Mouse (Mus musculus) midbrain, embryonic 15.5 days (tissue): ENCODE measurements around the gene Psmc5. TPM values are rescaled to one million over a fixed set of nuclear protein-coding genes. Genes with fewer than 3 reads are reported as not detected.
"Not testable (repeated sequence)": the region's sequence is repeated elsewhere in the genome, so short reads cannot be mapped to it uniquely, and the experiment has no call there.

Experiments
- ATAC-seq: fragments of 200-750 bp; cut with Nextera tagmentation; replicated peaks from 2 replicates; pipeline ENCODE4 v1.8.0; 2017; ENCODE audit warnings: moderate TSS enrichment
- H3K27ac ChIP-seq: fragments of 300-500 bp; sonication (generic); 2 replicates; pipeline ENCODE4 v1.5.1; 2015; ENCODE audit warnings: mild to moderate bottlenecking, inconsistent platforms
- H3K27me3 ChIP-seq: fragments of 300-500 bp; sonication (generic); replicated peaks from 2 replicates; pipeline ENCODE4 v1.6.1; 2015; ENCODE audit warnings: inconsistent platforms
- H3K36me3 ChIP-seq: fragments of 300-500 bp; sonication (generic); replicated peaks from 2 replicates; pipeline ENCODE4 v1.6.1; 2015; ENCODE audit warnings: inconsistent platforms
- H3K4me1 ChIP-seq: fragments of 300-500 bp; sonication (generic); 2 replicates; pipeline ENCODE4 v1.6.1; 2015; ENCODE audit warnings: inconsistent platforms
- H3K4me2 ChIP-seq: fragments of 300-500 bp; sonication (generic); 2 replicates; pipeline ENCODE4 v1.6.1; 2015; ENCODE audit warnings: inconsistent platforms, mild to moderate bottlenecking, moderate library complexity
- H3K4me3 ChIP-seq: fragments of 300-500 bp; sonication (generic); 2 replicates; pipeline ENCODE4 v1.5.1; 2015; ENCODE audit warnings: mild to moderate bottlenecking, inconsistent platforms
- H3K9ac ChIP-seq: fragments of 300-500 bp; sonication (generic); 2 replicates; pipeline ENCODE4 v1.6.1; 2015; ENCODE audit warnings: mild to moderate bottlenecking, inconsistent platforms
- H3K9me3 ChIP-seq: fragments of 300-500 bp; sonication (generic); 2 replicates; pipeline ENCODE4 v1.6.1; 2016; ENCODE audit warnings: inconsistent platforms
- WGBS: fragments of 180-500 bp; shearing (Covaris S2); methylation state at CpG from one replicate; pipeline ENCODE4 v1.1.7; 2015; ENCODE audit warnings: mixed read lengths; 5-methylcytosine and 5-hydroxymethylcytosine counted together
- polyA plus RNA-seq: library from polyadenylated mRNA; unstranded; fragments of >200 nt; fragmentation: Nextera tagmentation; extraction: Ambion mirVana; gene quantifications from 2 replicates; pipeline ENCODE4 v1.2.1, GENCODE M21; 2015

The Psmc5 gene
- polyA plus RNA-seq: 297 and 300 TPM in 2 replicates

DNA sequence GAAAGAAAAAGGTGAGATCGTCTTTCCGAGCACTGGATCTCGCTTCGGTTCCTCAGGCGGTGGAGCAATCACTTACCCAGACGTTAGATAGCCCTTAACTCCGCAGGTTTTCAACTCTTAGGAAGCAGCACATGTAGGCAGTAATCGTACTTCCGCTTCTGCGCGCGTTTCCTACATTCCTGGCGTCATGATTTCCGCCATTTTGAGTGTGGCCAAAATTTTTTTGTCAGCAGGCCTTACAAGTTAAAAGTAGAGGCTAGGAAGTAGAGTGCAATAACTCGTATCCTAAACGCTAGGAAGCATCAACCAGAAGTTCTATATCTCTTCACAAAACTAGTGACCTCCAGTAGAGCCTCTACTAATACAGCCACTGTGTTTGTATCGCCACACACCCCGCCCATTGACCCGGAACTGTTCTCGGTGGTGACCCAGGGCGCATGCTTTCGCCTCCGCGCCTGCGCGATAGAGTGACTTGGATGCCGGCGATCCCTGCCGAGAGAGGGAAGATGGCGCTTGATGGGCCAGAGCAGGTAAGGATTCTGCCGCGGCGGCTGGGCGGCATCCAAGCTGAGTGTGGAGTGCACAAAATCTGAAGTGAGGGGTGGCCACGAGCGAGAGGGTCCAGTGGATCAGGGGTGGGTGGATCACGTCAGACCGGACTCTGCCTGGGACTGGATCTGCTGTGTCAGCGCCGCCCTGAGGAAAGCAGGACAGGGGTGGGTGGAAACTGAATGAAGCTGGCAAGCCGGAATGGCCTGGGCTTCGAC, at the start of gene Psmc5, which contains the start of gene Ftsj3:
Gene Psmc5 (plus strand): TSS at position 470 of the 767 bp plus-strand sequence.
Gene Ftsj3 (minus strand): TSS at position 395 of the 767 bp plus-strand sequence.
- Histone ChIP-seq H3K36me3 (peaks cover 25% of the 10 kb centered on the region), H3K27me3 (no peaks in the 10 kb centered on the region), H3K4me2 (peak within 1 kb of the TSS; percentile 89), H3K4me1 (peaks cover 23% of the 10 kb centered on the region), H3K9ac (peak within 1 kb of the TSS; percentile 71), H3K27ac (peak within 1 kb of the TSS; percentile 84), H3K9me3 (no peaks in the 10 kb centered on the region), H3K4me3 (peak within 1 kb of the TSS; percentile 70)
- WGBS: 0% methylated on average over 42 of the region's 42 CpGs
- ATAC-seq: peak; percentile 94

DNA sequence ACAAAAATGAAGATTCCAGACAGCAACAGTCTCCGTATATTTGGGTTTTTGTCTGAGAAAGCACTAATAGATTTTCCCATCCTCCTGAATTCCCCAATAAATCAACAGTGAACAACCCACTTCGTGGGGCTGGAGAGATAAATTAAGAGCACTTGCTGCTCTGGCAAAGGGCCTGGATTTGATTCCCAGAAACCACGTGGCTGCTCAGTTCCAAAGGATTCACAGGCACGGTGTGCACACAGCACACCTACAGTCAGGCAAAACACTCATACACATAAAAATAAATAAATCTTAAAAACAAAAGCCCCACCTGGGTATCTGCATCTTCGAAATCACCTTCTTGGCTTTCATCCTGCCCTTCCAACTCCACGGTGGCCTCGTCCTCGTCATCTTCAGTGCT, 43.2 kb upstream of the Psmc5 start:
- Histone ChIP-seq H3K36me3 (peaks cover 39% of the 10 kb centered on the region), H3K27me3 (no peaks in the 10 kb centered on the region), H3K27ac (no peak overlapping the region), H3K4me2 (no peak overlapping the region), H3K9me3 (no peaks in the 10 kb centered on the region), H3K4me3 (no peak overlapping the region), H3K9ac (no peak overlapping the region), H3K4me1 (peaks cover 26% of the 10 kb centered on the region)
- WGBS: 93% methylated on average over 8 of the region's 8 CpGs
- no peak for ATAC-seq

DNA sequence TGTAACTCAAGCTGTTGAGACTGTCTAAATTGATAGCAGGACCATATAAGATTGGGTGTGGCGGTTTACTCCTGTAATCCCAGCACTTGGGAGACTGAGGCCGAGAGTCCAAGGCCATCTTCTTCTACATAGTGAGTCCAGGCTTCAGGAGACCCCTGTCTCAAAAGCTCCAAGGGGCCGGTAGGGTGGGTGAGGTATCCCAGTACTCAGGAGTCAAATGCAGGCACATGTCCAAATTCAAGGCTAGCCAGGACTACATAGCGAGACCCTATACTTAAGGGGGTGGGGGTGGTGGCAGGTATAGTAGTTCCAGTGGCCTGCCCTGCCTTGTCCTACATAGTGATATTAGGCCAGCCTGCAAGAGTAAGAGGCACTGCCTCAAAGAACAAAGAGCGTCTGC, 41.1 kb upstream of the Psmc5 start:
- H3K9ac ChIP-seq: peak overlapping the region; percentile 68; the same call in 1 of the 2 replicates
- WGBS: 91% methylated on average over 5 of the region's 5 CpGs
- H3K4me3 ChIP-seq: peak overlapping the region; percentile 92; the same call in 1 of the 2 replicates
- peaks cover 45% of the 10 kb centered on the region for H3K4me1 ChIP-seq
- peak overlapping the region; percentile 70 for H3K4me2 ChIP-seq
- H3K27ac ChIP-seq: no peak overlapping the region
- H3K27me3 ChIP-seq: no peaks in the 10 kb centered on the region
- ATAC-seq: no peak
- no peaks in the 10 kb centered on the region for H3K9me3 ChIP-seq
- H3K36me3 ChIP-seq: peaks cover 24% of the 10 kb centered on the region

GRCm38 (mm10) chr11:106215450-106215859, 40.5 kb upstream of the Psmc5 start:
- WGBS: 32% methylated on average over 7 of the region's 7 CpGs

GRCm38 (mm10) chr11:106215927-106216729, 39.8 kb upstream of the Psmc5 start, which contains the start of gene Ccdc47:
Gene Ccdc47, minus strand, starts transcription at chr11:106216344.
- Histone ChIP-seq H3K36me3 (peaks cover 14% of the 10 kb centered on the region; the same call in 1 of the 2 replicates), H3K4me1 (peaks cover 54% of the 10 kb centered on the region), H3K27ac (peak within 1 kb of the TSS; percentile 96), H3K27me3 (no peaks in the 10 kb centered on the region), H3K9me3 (no peaks in the 10 kb centered on the region), H3K4me2 (peak within 1 kb of the TSS; percentile 70), H3K9ac (peak within 1 kb of the TSS; percentile 92), H3K4me3 (peak within 1 kb of the TSS; percentile 92)
- 0% methylated on average over 46 of the region's 46 CpGs for WGBS
- ATAC-seq: peak; percentile 98

More at GRCm38 (mm10) chr11:106215450-106215859, 40.5 kb upstream of the Psmc5 start:
- no peak for ATAC-seq
- H3K27ac ChIP-seq: peak overlapping the region; percentile 96
- no peaks in the 10 kb centered on the region for H3K9me3 ChIP-seq
- peaks cover 19% of the 10 kb centered on the region for H3K36me3 ChIP-seq
- H3K9ac ChIP-seq: peak overlapping the region; percentile 68
- peak overlapping the region; percentile 92 for H3K4me3 ChIP-seq
- H3K27me3 ChIP-seq: no peaks in the 10 kb centered on the region
- peak overlapping the region; percentile 70 for H3K4me2 ChIP-seq
- H3K4me1 ChIP-seq: peaks cover 50% of the 10 kb centered on the region

GRCm38 (mm10) chr11:106216730-106217490, 39.0 kb upstream of the Psmc5 start, which contains the start of gene Ddx42:
Gene Ddx42, plus strand, starts transcription at chr11:106216926.
- Histone ChIP-seq H3K9ac (peak within 1 kb of the TSS; percentile 92), H3K36me3 (peaks cover 8% of the 10 kb centered on the region; the same call in 1 of the 2 replicates), H3K9me3 (no peaks in the 10 kb centered on the region), H3K4me2 (peak within 1 kb of the TSS; percentile 70), H3K27ac (peak within 1 kb of the TSS; percentile 96), H3K27me3 (no peaks in the 10 kb centered on the region), H3K4me1 (peaks cover 54% of the 10 kb centered on the region), H3K4me3 (peak within 1 kb of the TSS; percentile 92)
- under 1% methylated on average over 70 of the region's 70 CpGs for WGBS
- ATAC-seq: peak; percentile 96

GRCm38 (mm10) chr11:106220603-106221002, 35.4 kb upstream of the Psmc5 start:
- no peak for ATAC-seq

DNA sequence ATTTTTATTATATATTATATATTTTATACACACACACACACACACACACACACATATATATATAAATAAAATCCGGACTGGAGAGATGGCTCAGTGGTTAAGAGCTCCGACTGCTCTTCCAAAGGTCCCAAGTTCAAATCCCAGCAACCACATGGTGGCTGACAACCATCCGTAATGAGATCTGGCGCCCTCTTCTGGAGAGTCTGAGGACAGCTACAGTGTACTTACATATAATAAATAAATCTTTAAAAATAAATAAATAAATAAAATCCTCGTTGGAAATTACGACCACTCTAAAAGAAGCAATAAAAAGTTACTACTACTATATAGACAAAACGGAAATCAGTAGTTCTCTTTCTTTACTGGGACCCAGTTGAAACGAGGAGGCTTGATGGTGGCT, 22.0 kb upstream of the Psmc5 start:
- H3K27ac ChIP-seq, H3K4me2 ChIP-seq, H3K4me3 ChIP-seq, H3K9me3 ChIP-seq, H3K9ac ChIP-seq, ATAC-seq, H3K27me3 ChIP-seq, H3K4me1 ChIP-seq: not testable (repeated sequence)
- 85% methylated on average over 8 of the region's 8 CpGs for WGBS
- peaks cover 54% of the 10 kb centered on the region for H3K36me3 ChIP-seq

More at GRCm38 (mm10) chr11:106220603-106221002, 35.4 kb upstream of the Psmc5 start:
- no peaks in the 10 kb centered on the region for H3K9me3 ChIP-seq
- H3K27ac ChIP-seq: no peak overlapping the region
- no peak overlapping the region for H3K4me3 ChIP-seq
- no peak overlapping the region for H3K4me2 ChIP-seq
- peaks cover 36% of the 10 kb centered on the region for H3K4me1 ChIP-seq
- no peaks in the 10 kb centered on the region for H3K27me3 ChIP-seq
- no peak overlapping the region for H3K9ac ChIP-seq
- peaks cover 14% of the 10 kb centered on the region; the same call in 1 of the 2 replicates for H3K36me3 ChIP-seq
- 93% methylated on average over 3 of the region's 3 CpGs for WGBS

DNA sequence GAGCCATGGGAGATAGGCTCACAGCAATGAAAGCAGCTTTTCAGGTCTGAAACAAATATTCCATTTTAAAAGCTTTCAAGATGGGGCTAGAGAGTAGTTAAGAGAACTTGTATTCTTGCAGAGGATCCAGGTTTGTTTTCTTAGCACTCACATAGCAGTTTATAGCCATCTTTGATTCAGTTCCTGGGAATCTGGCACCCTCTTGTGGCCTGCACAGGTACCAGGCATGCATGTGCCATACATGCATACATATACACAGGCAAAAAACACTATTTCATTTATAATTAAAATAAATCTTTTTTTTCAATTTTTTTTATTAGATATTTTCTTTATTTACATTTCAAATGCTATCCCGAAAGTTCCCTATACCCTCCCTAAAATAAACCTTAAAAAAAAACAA, 9.1 kb upstream of the Psmc5 start:
- no peak overlapping the region for H3K9ac ChIP-seq
- no peak for ATAC-seq
- H3K27ac ChIP-seq: no peak overlapping the region
- 93% methylated on average over 1 of the region's 1 CpGs for WGBS
- H3K27me3 ChIP-seq: no peaks in the 10 kb centered on the region
- no peaks in the 10 kb centered on the region for H3K4me1 ChIP-seq
- no peaks in the 10 kb centered on the region; the same call in 1 of the 2 replicates for H3K9me3 ChIP-seq
- peaks cover 88% of the 10 kb centered on the region for H3K36me3 ChIP-seq
- no peak overlapping the region for H3K4me3 ChIP-seq
- no peak overlapping the region for H3K4me2 ChIP-seq

DNA sequence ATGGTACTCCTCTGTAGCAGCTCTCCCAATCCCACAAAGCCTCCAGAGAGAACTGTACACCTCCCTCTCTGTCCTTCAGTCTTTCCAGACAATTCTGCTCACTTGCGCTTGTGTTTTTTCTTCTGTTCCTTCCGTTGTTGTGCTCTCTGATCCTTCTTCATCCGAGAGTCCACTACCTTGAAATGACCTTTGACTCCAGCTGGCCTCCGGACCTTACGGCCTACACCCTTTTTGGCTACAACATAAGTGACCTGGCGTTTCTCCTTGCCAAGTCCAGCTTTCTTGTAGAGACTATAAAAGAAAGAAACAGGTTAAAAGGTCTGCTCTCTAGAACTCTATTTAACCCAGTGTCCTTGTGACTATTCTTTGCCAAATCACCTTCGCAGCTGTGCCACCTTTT, 6.6 kb upstream of the Psmc5 start:
- H3K36me3 ChIP-seq: peaks cover 80% of the 10 kb centered on the region
- no peaks in the 10 kb centered on the region; the same call in 1 of the 2 replicates for H3K9me3 ChIP-seq
- no peak for ATAC-seq
- H3K9ac ChIP-seq: no peak overlapping the region
- no peaks in the 10 kb centered on the region for H3K4me1 ChIP-seq
- 90% methylated on average over 7 of the region's 7 CpGs for WGBS
- no peak overlapping the region for H3K27ac ChIP-seq
- H3K4me3 ChIP-seq: no peak overlapping the region
- no peak overlapping the region for H3K4me2 ChIP-seq
- no peaks in the 10 kb centered on the region for H3K27me3 ChIP-seq

DNA sequence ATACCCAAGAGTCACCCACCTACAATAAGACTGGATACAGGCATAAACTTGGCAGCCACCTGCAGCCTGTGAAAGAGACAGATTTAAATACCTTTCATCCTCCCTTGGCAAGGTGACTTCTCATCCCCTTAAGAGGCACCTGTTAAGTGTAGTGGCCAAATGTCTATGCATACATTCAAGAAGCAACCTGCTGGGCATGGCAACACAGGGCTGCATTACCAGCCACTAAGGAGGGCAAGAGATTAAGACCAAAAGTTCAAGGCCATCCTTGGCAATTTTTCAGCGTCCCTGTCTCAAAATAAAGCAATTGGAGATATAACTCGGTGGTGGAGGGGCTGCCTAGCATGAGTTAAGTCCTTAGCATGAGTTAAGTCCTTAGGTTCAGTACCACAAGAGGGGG, 1.2 kb upstream of the Psmc5 start:
- Histone ChIP-seq H3K4me1 (peaks cover 23% of the 10 kb centered on the region), H3K4me3 (peak overlapping the region; percentile 70), H3K36me3 (peaks cover 36% of the 10 kb centered on the region), H3K9ac (peak overlapping the region; percentile 42; the same call in 1 of the 2 replicates), H3K27me3 (no peaks in the 10 kb centered on the region), H3K9me3 (no peaks in the 10 kb centered on the region), H3K27ac (no peak overlapping the region), H3K4me2 (peak overlapping the region; percentile 89)
- WGBS: 25% methylated on average over 2 of the region's 2 CpGs
- no peak for ATAC-seq
